Mouse (Mus musculus) heart, postnatal 14 days (tissue): ENCODE measurements at regions not wholly inside any gene's neighbourhood (a gene's known extent, or its start where the extent isn't known, plus 50 kb on each side); places are given as distances from the start of the nearest gene placed in this dataset.

Experiments
- DNase-seq, 2 experiments: peaks; one replicate each; pipeline ENCODE4 v3.0.0; 2021 to 2022
- intact Hi-C: fragments of 180-260 bp; cut with DNase I; formaldehyde crosslinking; loops from one replicate; pipeline ENCODE4 v1.15.1; 2025

DNA sequence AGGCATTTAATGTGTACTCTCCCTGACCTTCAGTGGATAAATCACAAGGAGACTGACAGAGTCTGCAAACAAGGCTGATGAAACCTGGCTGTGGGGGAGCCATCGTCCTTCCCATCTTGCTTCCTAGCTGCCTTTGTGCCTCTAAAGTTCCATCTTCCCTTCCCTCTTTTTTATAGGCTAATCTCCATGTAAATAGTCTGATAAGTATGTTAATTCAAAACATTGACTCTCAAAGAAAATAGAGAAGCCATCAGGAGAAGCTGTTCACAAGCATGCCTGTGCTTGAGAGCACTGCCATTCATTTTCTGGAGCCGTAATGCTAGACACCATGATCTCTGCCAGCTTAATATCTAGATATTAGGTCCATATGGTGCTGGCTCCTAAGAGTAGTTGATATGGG lies 55.7 kb upstream of the Gpc6 start:
- no peak for DNase-seq
- intact Hi-C loops, result no loop called here

DNA sequence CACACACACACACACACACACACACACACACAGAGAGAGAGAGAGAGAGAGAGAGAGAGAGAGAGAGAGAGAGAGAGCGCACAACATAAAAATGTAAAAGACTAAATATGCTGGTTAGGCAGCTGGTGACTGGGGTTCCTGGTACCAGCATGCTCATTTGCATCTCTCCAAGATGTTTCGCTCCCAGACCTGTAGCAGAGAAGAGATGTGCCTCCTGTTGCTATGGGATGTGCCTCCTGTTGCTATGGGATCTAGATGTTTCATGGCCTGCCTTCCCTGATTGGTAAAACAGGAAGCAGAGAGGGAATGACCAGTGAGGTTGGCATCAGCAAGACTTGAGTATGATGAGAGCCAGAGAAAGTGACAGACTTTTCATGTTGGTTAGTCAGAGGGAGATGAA lies 55.1 kb upstream of the Gpc6 start:
- DNase-seq, result no peak
- intact Hi-C loops, result no loop called here
